Mouse (Mus musculus) Muller cell, postnatal 12 days (primary cell): ENCODE measurements around the gene Csf3.
"Not testable (repeated sequence)": the region's sequence is repeated elsewhere in the genome, so short reads cannot be mapped to it uniquely, and the experiment has no call there.

ENCODE experiments used
- DNase-seq: peaks from one replicate; pipeline ENCODE4 v3.0.0-alpha.2; 2015; ENCODE audit errors: inconsistent ontology term

Gene Csf3

GRCm38 (mm10) chr11:98729119-98729588, 28.1 kb downstream of the Csf3 start, which contains the start of gene Med24:
Med24 (minus strand) TSS chr11:98729435.
- peak; percentile 83 for DNase-seq

GRCm38 (mm10) chr11:98730727-98731126, 29.7 kb downstream of the Csf3 start:
- no peak for DNase-seq

GRCm38 (mm10) chr11:98731134-98731533, 30.1 kb downstream of the Csf3 start:
- DNase-seq: no peak

- no peak for DNase-seq
Observed at GRCm38 (mm10) chr11:98734020-98734419, 33.0 kb downstream of the Csf3 start.

- DNase-seq: no peak
Observed at GRCm38 (mm10) chr11:98735111-98735510, 34.0 kb downstream of the Csf3 start.

GRCm38 (mm10) chr11:98736176-98736575, 35.1 kb downstream of the Csf3 start:
- no peak for DNase-seq

GRCm38 (mm10) chr11:98737220-98737619, 36.2 kb downstream of the Csf3 start:
- not testable (repeated sequence) for DNase-seq

- DNase-seq: no peak
Observed at GRCm38 (mm10) chr11:98738428-98738911, 37.4 kb downstream of the Csf3 start.

- no peak for DNase-seq
Observed at GRCm38 (mm10) chr11:98738925-98739324, 37.9 kb downstream of the Csf3 start.

GRCm38 (mm10) chr11:98740026-98740392, 38.9 kb downstream of the Csf3 start:
- DNase-seq: no peak

- DNase-seq: peak; percentile 78
Observed at GRCm38 (mm10) chr11:98740393-98741050, 39.5 kb downstream of the Csf3 start, which contains the start of gene Thra. Thra (plus strand) TSS chr11:98740638.

- peak; percentile 30 for DNase-seq
Observed at GRCm38 (mm10) chr11:98741051-98741620, 40.1 kb downstream of the Csf3 start.

GRCm38 (mm10) chr11:98741622-98742396, 40.7 kb downstream of the Csf3 start:
- DNase-seq: peak; percentile 89

- peak; percentile 57 for DNase-seq
Observed at GRCm38 (mm10) chr11:98742397-98743291, 41.6 kb downstream of the Csf3 start.

GRCm38 (mm10) chr11:98743655-98744345, 42.7 kb downstream of the Csf3 start:
- peak; percentile 67 for DNase-seq

- no peak for DNase-seq
Observed at GRCm38 (mm10) chr11:98744456-98745019, 43.5 kb downstream of the Csf3 start.

GRCm38 (mm10) chr11:98745932-98746853, 45.1 kb downstream of the Csf3 start:
- no peak for DNase-seq

GRCm38 (mm10) chr11:98746855-98747693, 46.0 kb downstream of the Csf3 start:
- DNase-seq: peak; percentile 75
